Mouse (Mus musculus) limb, embryonic 10.5 days (tissue): ENCODE measurements around the gene Fxyd7. TPM values are rescaled to one million over a fixed set of nuclear protein-coding genes. Genes with fewer than 3 reads are reported as not detected.

Source experiments
- DNase-seq: peaks from one replicate; pipeline ENCODE4 v3.0.0-alpha.2; 2017; ENCODE audit warnings: low spot score
- H3K27ac ChIP-seq: fragments of 300-500 bp; sonication (generic); 2 replicates; pipeline ENCODE4 v1.5.1; 2016; ENCODE audit warnings: mild to moderate bottlenecking
- H3K27me3 ChIP-seq: fragments of 300-500 bp; sonication (generic); 2 replicates; pipeline ENCODE4 v1.6.1; 2016; ENCODE audit warnings: low read depth, mild to moderate bottlenecking; ENCODE audit not compliant: poor library complexity, severe bottlenecking
- H3K36me3 ChIP-seq: fragments of 300-500 bp; sonication (generic); 2 replicates; pipeline ENCODE4 v1.6.1; 2016; ENCODE audit warnings: mild to moderate bottlenecking, moderate library complexity
- H3K4me1 ChIP-seq: fragments of 300-500 bp; sonication (generic); 2 replicates; pipeline ENCODE4 v1.6.1; 2016
- H3K4me3 ChIP-seq: fragments of 300-500 bp; sonication (generic); 2 replicates; pipeline ENCODE4 v1.5.1; 2016; ENCODE audit warnings: mild to moderate bottlenecking, moderate library complexity
- H3K9me3 ChIP-seq: fragments of 300-500 bp; sonication (generic); replicated peaks from 2 replicates; pipeline ENCODE4 v1.6.1; 2016; ENCODE audit warnings: mild to moderate bottlenecking
- WGBS: fragments of 180-500 bp; shearing (Covaris S2); methylation state at CpG from one replicate; pipeline ENCODE4 v1.1.7; 2016; 5-methylcytosine and 5-hydroxymethylcytosine counted together
- polyA plus RNA-seq: library from polyadenylated mRNA; unstranded; fragments of >200 nt; fragmentation: Nextera tagmentation; extraction: Ambion mirVana; gene quantifications from 2 replicates; pipeline ENCODE4 v1.2.1, GENCODE M21; 2016

The Fxyd7 gene
- polyA plus RNA-seq, result 0.30 and 1.3 TPM in 2 replicates

GRCm38 (mm10) chr7:31051321-31052021 lies at the start of gene Fxyd7:
Gene Fxyd7, minus strand, starts transcription at chr7:31051467.
- peak within 1 kb of the TSS; percentile 37 for H3K4me3 ChIP-seq
- WGBS, result 2% methylated on average over 28 of the region's 28 CpGs
- no peaks in the 10 kb centered on the region for H3K36me3 ChIP-seq
- H3K27me3 ChIP-seq, result peaks cover 81% of the 10 kb centered on the region
- DNase-seq, result no peak
- no peak within 1 kb of the TSS for H3K27ac ChIP-seq
- no peaks in the 10 kb centered on the region for H3K9me3 ChIP-seq
- H3K4me1 ChIP-seq, result peaks cover 61% of the 10 kb centered on the region

- Histone ChIP-seq H3K27me3 (0 out of 2 replicates have a peak, but pooled peaks cover 12% of the 10 kb centered on the region), H3K4me3 (no peak overlapping the region), H3K36me3 (no peaks in the 10 kb centered on the region), H3K4me1 (peaks cover 11% of the 10 kb centered on the region), H3K9me3 (no peaks in the 10 kb centered on the region), H3K27ac (no peak overlapping the region)
- 87% methylated on average over 14 of the region's 14 CpGs for WGBS
- no peak for DNase-seq
Observed at GRCm38 (mm10) chr7:31100786-31101185, 49.5 kb upstream of the Fxyd7 start.

GRCm38 (mm10) chr7:31099612-31099982 lies 48.3 kb upstream of the Fxyd7 start:
- no peaks in the 10 kb centered on the region for H3K9me3 ChIP-seq
- 91% methylated on average over 6 of the region's 6 CpGs for WGBS

GRCm38 (mm10) chr7:31098697-31099611 lies 47.7 kb upstream of the Fxyd7 start:
- WGBS, result 80% methylated on average over 22 of the region's 22 CpGs
- DNase-seq, result no peak
- H3K27ac ChIP-seq, result no peak overlapping the region

More at GRCm38 (mm10) chr7:31099612-31099982, 48.3 kb upstream of the Fxyd7 start:
- no peak for DNase-seq
- Histone ChIP-seq H3K4me3 (no peak overlapping the region), H3K27me3 (0 out of 2 replicates have a peak, but pooled peaks cover 12% of the 10 kb centered on the region), H3K4me1 (peaks cover 11% of the 10 kb centered on the region), H3K27ac (no peak overlapping the region), H3K36me3 (no peaks in the 10 kb centered on the region)

GRCm38 (mm10) chr7:31097583-31098248 lies 46.4 kb upstream of the Fxyd7 start:
- peak overlapping the region; percentile 37 for H3K4me3 ChIP-seq
- H3K4me1 ChIP-seq, result peaks cover 11% of the 10 kb centered on the region
- DNase-seq, result peak; percentile 91
- H3K27me3 ChIP-seq, result no peaks in the 10 kb centered on the region
- peak overlapping the region; percentile 66 for H3K27ac ChIP-seq
- WGBS, result 35% methylated on average over 20 of the region's 20 CpGs
- H3K9me3 ChIP-seq, result no peaks in the 10 kb centered on the region
- H3K36me3 ChIP-seq, result no peaks in the 10 kb centered on the region

More at GRCm38 (mm10) chr7:31098697-31099611, 47.7 kb upstream of the Fxyd7 start:
- Histone ChIP-seq H3K27me3 (0 out of 2 replicates have a peak, but pooled peaks cover 11% of the 10 kb centered on the region), H3K4me3 (no peak overlapping the region), H3K36me3 (no peaks in the 10 kb centered on the region), H3K4me1 (peaks cover 11% of the 10 kb centered on the region), H3K9me3 (no peaks in the 10 kb centered on the region)

GRCm38 (mm10) chr7:31096892-31097564 lies 45.8 kb upstream of the Fxyd7 start:
- no peak overlapping the region for H3K4me3 ChIP-seq

GRCm38 (mm10) chr7:31094774-31095501 lies 43.7 kb upstream of the Fxyd7 start:
- DNase-seq, result no peak
- Histone ChIP-seq H3K4me1 (peaks cover 11% of the 10 kb centered on the region), H3K36me3 (no peaks in the 10 kb centered on the region), H3K4me3 (no peak overlapping the region), H3K27ac (no peak overlapping the region), H3K9me3 (no peaks in the 10 kb centered on the region), H3K27me3 (no peaks in the 10 kb centered on the region)
- WGBS, result 18% methylated on average over 11 of the region's 12 CpGs

More at GRCm38 (mm10) chr7:31096892-31097564, 45.8 kb upstream of the Fxyd7 start:
- H3K36me3 ChIP-seq, result no peaks in the 10 kb centered on the region
- 72% methylated on average over 9 of the region's 9 CpGs for WGBS
- H3K27me3 ChIP-seq, result no peaks in the 10 kb centered on the region
- H3K4me1 ChIP-seq, result peaks cover 11% of the 10 kb centered on the region
- H3K27ac ChIP-seq, result no peak overlapping the region
- no peak for DNase-seq
- H3K9me3 ChIP-seq, result no peaks in the 10 kb centered on the region

GRCm38 (mm10) chr7:31089721-31090120 lies 38.5 kb upstream of the Fxyd7 start:
- Histone ChIP-seq H3K27me3 (no peaks in the 10 kb centered on the region), H3K4me3 (no peak overlapping the region), H3K36me3 (no peaks in the 10 kb centered on the region), H3K27ac (no peak overlapping the region), H3K4me1 (peaks cover 6% of the 10 kb centered on the region; the same call in 1 of the 2 replicates), H3K9me3 (no peaks in the 10 kb centered on the region)
- 80% methylated on average over 2 of the region's 2 CpGs for WGBS
- no peak for DNase-seq

- Histone ChIP-seq H3K4me1 (peaks cover 14% of the 10 kb centered on the region; the same call in 1 of the 2 replicates), H3K36me3 (no peaks in the 10 kb centered on the region), H3K27me3 (no peaks in the 10 kb centered on the region), H3K27ac (no peak overlapping the region), H3K9me3 (no peaks in the 10 kb centered on the region), H3K4me3 (no peak overlapping the region)
- DNase-seq, result no peak
- WGBS, result 80% methylated on average over 3 of the region's 3 CpGs
Observed at GRCm38 (mm10) chr7:31088206-31088605, 36.9 kb upstream of the Fxyd7 start.

GRCm38 (mm10) chr7:31087262-31087661 lies 36.0 kb upstream of the Fxyd7 start:
- no peaks in the 10 kb centered on the region for H3K27me3 ChIP-seq
- peaks cover 20% of the 10 kb centered on the region; the same call in 1 of the 2 replicates for H3K4me1 ChIP-seq
- H3K4me3 ChIP-seq, result no peak overlapping the region
- whole genome bisulfite sequencing, result 56% methylated on average over 2 of the region's 2 CpGs
- no peaks in the 10 kb centered on the region for H3K36me3 ChIP-seq
- no peak overlapping the region for H3K27ac ChIP-seq
- DNase-seq, result no peak
- no peaks in the 10 kb centered on the region for H3K9me3 ChIP-seq

- Histone ChIP-seq H3K36me3 (no peaks in the 10 kb centered on the region), H3K9me3 (no peaks in the 10 kb centered on the region), H3K4me1 (peaks cover 20% of the 10 kb centered on the region; the same call in 1 of the 2 replicates), H3K4me3 (no peak overlapping the region), H3K27ac (peak overlapping the region; percentile 42; the same call in 1 of the 2 replicates), H3K27me3 (no peaks in the 10 kb centered on the region)
- 91% methylated on average over 9 of the region's 9 CpGs for WGBS
- no peak for DNase-seq
Observed at GRCm38 (mm10) chr7:31086175-31086755, 35.0 kb upstream of the Fxyd7 start.
